Mouse (Mus musculus): ENCODE measurements at regions not wholly inside any gene's neighbourhood (a gene's known extent, or its start where the extent isn't known, plus 50 kb on each side); places are given as distances from the start of the nearest gene placed in this dataset.

DNA sequence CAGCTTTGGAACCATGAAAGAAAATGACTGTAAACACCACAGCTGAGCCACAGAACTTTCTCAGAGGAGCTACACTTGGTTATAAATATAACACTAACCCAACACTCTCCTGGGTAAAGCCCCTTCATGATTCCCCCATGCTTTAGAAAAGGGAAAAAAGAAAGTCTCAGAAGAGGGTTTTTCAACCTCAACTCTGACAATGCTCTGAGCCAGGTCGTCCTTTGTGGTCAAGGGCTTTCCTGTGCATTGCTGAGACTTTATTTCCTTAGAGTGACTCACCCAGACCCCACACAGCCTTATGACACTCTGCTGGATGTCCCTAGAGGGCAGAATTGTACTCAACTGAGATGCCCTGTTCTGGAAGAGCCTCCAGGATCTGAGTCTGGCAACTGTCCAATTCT is 167.8 kb downstream of the B3gnt2 start:
- TF ChIP-seq CTCF (IDR thresholded peaks at IDR 0.05; ENCODE audit: extremely low read depth, insufficient read length, insufficient replicate concordance, low read depth, low read length) (no peak), POLR2A (IDR thresholded peaks at IDR 0.05; ENCODE audit: low read depth, low read length) (no peak)
